Mouse (Mus musculus) neural tube, embryonic 11.5 days (tissue): ENCODE data around the gene Vgll4. TPM values are rescaled to one million over a fixed set of nuclear protein-coding genes. Genes with fewer than 3 reads are reported as not detected.

Experiments used
- ATAC-seq: fragments of 200-750 bp; cut with Nextera tagmentation; 2 replicates; pipeline ENCODE4 v1.8.0; 2017; ENCODE audit warnings: moderate number of reproducible peaks, mild to moderate bottlenecking, moderate TSS enrichment, moderate library complexity; ENCODE audit not compliant: insufficient read depth, low FRiP score, low TSS enrichment
- DNase-seq: peaks from one replicate; pipeline ENCODE4 v3.0.0-alpha.2; 2015; ENCODE audit warnings: low spot score
- H3K27ac ChIP-seq: fragments of 300-500 bp; sonication (generic); 2 replicates; pipeline ENCODE4 v1.5.1; 2014; ENCODE audit warnings: low read depth, mild to moderate bottlenecking, low read length
- H3K27me3 ChIP-seq: fragments of 300-500 bp; sonication (generic); 2 replicates; pipeline ENCODE4 v1.6.1; 2014; ENCODE audit warnings: mild to moderate bottlenecking, low read length, mixed read lengths; ENCODE audit not compliant: control insufficient read depth, insufficient read depth
- H3K36me3 ChIP-seq: fragments of 300-500 bp; sonication (generic); 2 replicates; pipeline ENCODE4 v1.6.1; 2014; ENCODE audit warnings: mild to moderate bottlenecking, low read length, moderate library complexity, mixed read lengths; ENCODE audit not compliant: control insufficient read depth, insufficient read depth
- H3K4me1 ChIP-seq: fragments of 300-500 bp; sonication (generic); 2 replicates; pipeline ENCODE4 v1.6.1; 2014; ENCODE audit warnings: low read length, mixed read lengths; ENCODE audit not compliant: control insufficient read depth, insufficient read depth
- H3K4me2 ChIP-seq: fragments of 300-500 bp; sonication (generic); 2 replicates; pipeline ENCODE4 v1.6.1; 2014; ENCODE audit warnings: low read depth, mild to moderate bottlenecking, moderate library complexity
- H3K4me3 ChIP-seq: fragments of 300-500 bp; sonication (generic); 2 replicates; pipeline ENCODE4 v1.5.1; 2014; ENCODE audit warnings: low read depth, low read length
- H3K9ac ChIP-seq: fragments of 300-500 bp; sonication (generic); 2 replicates; pipeline ENCODE4 v1.6.1; 2014; ENCODE audit warnings: mild to moderate bottlenecking, low read length
- H3K9me3 ChIP-seq: fragments of 300-500 bp; sonication (generic); 2 replicates; pipeline ENCODE4 v1.6.1; 2016; ENCODE audit warnings: low read length; ENCODE audit not compliant: control insufficient read depth
- WGBS: fragments of 180-500 bp; shearing (Covaris S2); extraction: QIAGEN DNeasy Blood & Tissue Kit; methylation state at CpG from one replicate; pipeline ENCODE4 v1.1.7; 2014; 5-methylcytosine and 5-hydroxymethylcytosine counted together
- polyA plus RNA-seq: library from polyadenylated mRNA; unstranded; fragments of >200 nt; fragmentation: Nextera tagmentation; extraction: Ambion mirVana; gene quantifications from 2 replicates; pipeline ENCODE4 v1.2.1, GENCODE M21; 2014

Gene Vgll4
- polyA plus RNA-seq, 1 experiment from 2014 or later = 62.3 TPM

DNA sequence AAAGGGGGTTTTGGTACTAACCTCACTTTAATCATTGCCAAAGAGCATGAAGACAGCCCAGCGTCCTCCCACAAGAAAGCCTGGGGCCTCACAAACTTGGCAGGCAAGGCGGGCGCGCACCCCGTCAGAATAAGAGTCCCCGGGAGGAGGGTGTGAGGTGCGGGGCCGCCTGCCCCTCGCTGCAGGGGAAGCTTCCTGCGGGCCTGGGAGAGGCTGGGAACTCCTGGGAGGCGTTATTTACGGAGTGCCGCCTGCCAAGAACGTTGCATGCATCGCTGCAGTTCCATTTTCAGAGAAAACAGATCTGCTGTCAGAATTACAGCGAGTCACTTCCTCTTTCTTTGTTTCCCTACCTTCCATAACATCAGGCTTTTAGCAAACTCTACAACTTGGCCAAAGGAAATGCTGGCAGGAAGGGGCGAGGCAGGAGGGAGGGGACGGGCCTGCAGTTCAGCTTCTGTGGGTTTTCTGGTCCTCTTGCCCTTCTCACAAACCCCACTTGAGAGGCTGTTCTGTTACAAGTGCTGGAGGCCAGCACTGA lies 94.7 kb downstream of the Vgll4 start:
- Histone ChIP-seq H3K27ac (peak overlapping the region; percentile 93), H3K4me2 (peak overlapping the region; percentile 51), H3K9ac (peak overlapping the region; percentile 53), H3K9me3 (no peaks in the 10 kb centered on the region), H3K27me3 (no peaks in the 10 kb centered on the region), H3K36me3 (no peaks in the 10 kb centered on the region), H3K4me3 (peak overlapping the region; percentile 32), H3K4me1 (peaks cover 47% of the 10 kb centered on the region)
- DNase-seq = peak; percentile 92
- ATAC-seq = peak; percentile 80
- WGBS = 0% methylated on average over 18 of the region's 18 CpGs

DNA sequence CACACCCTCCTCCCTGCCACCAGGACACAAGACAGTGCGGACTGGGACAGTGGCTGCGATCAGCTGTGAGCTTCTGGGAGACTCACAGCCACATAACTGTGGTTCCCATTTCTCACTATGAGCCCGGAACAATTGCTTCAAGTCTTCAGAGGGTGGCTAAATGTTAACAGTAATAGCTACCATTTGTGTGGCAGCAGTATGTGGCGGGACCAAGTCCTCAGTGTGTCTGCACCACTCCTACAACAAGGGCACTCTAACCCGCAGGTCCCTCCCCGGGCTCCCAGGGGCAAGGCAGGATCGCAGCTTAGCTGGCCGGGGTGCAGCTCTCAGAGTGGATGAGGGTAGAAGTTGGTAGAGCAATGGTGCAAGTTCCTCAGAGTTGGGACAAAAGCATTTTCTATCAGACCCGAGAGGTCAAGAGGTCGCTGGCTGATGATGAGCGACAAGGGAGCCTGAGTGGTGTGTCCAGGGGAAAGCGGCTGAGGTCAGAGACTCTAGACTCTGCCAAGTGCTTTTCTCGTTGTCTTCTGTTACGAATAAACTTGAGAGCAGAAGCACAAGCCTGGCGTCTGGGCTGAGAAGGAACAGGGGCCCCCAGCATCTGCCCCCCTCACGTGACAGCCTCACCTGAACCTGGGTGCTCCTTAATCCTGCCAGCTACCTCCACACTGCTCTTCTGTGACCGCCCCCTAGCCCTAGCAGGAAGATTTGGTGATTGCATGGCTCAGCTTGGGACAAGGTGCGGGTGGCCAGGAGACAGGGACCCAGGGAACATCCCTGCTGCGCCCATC lies 95.5 kb downstream of the Vgll4 start:
- ATAC-seq (peak; percentile 58), DNase-seq (peak; percentile 49)
- peak overlapping the region; percentile 93 for H3K27ac ChIP-seq
- peak overlapping the region; percentile 32 for H3K4me3 ChIP-seq
- H3K4me2 ChIP-seq = peak overlapping the region; percentile 51
- H3K4me1 ChIP-seq = peaks cover 53% of the 10 kb centered on the region
- no peaks in the 10 kb centered on the region for H3K9me3 ChIP-seq
- WGBS = 8% methylated on average over 19 of the region's 19 CpGs
- H3K36me3 ChIP-seq = no peaks in the 10 kb centered on the region
- H3K27me3 ChIP-seq = no peaks in the 10 kb centered on the region
- H3K9ac ChIP-seq = peak overlapping the region; percentile 53

DNA sequence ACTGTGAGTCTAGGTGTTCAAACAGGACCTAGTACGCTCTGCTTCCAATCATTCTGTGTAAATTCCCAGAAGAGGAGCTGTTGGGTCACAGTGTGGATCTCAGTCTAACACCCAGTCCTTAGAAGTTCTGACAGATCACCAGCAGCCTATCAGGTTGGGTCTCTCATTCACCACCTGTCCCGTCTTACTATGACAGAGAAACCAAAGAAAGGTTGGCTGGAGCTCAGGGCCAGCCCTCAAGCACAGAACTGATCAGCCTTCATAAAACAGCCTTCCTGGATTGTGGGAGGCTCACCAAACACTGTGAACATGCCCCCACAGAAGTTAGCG lies 96.0 kb downstream of the Vgll4 start:
- Histone ChIP-seq H3K27ac (no peak overlapping the region), H3K4me2 (peak overlapping the region; percentile 51), H3K27me3 (no peaks in the 10 kb centered on the region), H3K4me3 (no peak overlapping the region; the same call in 1 of the 2 replicates), H3K9ac (peak overlapping the region; percentile 53), H3K9me3 (no peaks in the 10 kb centered on the region), H3K36me3 (no peaks in the 10 kb centered on the region), H3K4me1 (peaks cover 56% of the 10 kb centered on the region)
- WGBS = 75% methylated on average over 3 of the region's 3 CpGs
- no peak for ATAC-seq
- no peak for DNase-seq

DNA sequence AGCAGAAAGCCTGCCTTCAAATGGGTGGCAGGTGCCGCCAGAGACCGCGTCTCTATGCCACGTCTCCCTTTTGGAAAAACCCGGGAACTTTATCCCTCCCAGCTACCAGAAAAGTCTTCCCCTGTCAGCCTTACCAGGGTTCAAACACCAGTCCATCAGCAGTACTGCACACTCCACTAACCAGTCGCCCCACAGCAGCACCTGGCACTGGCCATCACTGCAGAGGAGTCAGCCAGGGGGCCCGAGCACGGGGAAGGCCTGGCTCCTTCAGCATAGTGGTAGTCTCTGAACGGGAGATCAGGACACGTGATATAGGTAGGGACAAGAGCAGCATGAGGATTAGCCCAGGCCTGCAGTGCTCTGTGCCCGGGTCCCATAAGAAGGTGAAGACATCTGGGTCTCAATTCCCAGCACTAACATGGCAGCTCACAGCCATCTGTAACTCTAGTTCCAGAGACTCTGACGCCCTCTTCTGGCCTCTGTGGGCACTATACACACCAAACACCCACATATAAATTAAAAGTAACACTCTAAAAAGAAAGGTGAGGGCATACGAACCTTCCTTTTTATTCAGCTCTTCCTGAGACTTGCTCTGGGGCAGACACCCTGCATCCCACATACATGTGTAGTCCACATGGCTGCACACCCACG lies 98.7 kb downstream of the Vgll4 start:
- 89% methylated on average over 14 of the region's 14 CpGs for WGBS
- peaks cover 45% of the 10 kb centered on the region for H3K4me1 ChIP-seq
- H3K4me3 ChIP-seq = no peak overlapping the region
- ATAC-seq = no peak
- H3K4me2 ChIP-seq = no peak overlapping the region
- no peak overlapping the region for H3K27ac ChIP-seq
- DNase-seq = no peak
- H3K9ac ChIP-seq = no peak overlapping the region
- no peaks in the 10 kb centered on the region for H3K36me3 ChIP-seq
- no peaks in the 10 kb centered on the region for H3K9me3 ChIP-seq
- no peaks in the 10 kb centered on the region for H3K27me3 ChIP-seq

DNA sequence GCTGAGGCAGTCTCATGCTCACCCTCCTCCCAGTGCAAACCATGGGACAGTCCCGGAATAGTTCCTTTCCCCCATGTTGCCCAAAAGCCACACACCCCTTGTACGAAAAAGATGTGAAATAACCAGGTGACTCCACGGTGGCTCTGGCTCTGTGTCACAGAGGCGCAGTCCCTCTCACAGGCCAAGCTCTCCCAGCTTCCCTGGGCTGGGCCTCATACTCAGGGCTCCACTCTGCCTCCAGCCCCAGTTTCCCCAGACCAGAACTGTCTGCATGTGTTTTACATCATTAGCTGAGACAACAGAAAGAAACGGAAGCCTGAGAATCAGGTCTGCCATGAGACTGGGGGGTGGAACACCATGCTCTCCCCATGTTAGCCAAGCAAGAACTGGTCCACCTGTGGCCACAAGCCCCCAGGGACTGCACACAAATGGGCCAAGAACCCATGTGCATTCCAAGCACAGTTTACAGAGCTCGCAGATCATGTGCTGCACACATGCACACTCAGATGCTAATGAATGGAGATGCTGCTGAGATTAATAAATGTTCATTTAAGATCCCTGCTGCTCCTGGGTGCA lies 100.2 kb downstream of the Vgll4 start:
- ATAC-seq (no peak), DNase-seq (no peak)
- Histone ChIP-seq H3K4me1 (peaks cover 32% of the 10 kb centered on the region), H3K4me3 (no peak overlapping the region), H3K9me3 (no peaks in the 10 kb centered on the region), H3K36me3 (no peaks in the 10 kb centered on the region), H3K9ac (no peak overlapping the region), H3K4me2 (no peak overlapping the region), H3K27me3 (no peaks in the 10 kb centered on the region), H3K27ac (no peak overlapping the region)
- whole genome bisulfite sequencing = 72% methylated on average over 6 of the region's 6 CpGs

DNA sequence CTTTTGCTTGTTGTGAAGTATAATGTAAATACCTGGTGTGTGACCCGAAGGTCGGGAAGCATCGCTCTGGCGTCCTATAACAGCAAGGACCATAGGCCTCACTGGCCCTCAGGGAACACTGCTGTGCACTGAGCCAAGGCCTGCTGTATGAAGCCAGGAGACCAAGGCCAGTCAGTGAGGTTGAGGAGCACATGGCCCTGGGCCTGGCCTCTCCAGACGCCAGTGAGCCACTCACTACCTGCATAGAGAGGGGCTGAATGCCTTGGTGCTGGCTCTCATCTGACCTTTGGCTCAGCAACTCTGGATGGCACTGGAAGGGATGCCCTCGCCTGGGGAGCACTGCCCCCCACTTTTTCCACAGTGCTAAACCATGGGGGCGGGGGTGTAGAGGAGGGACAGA lies 101.1 kb downstream of the Vgll4 start:
- H3K9ac ChIP-seq = no peak overlapping the region
- WGBS = 81% methylated on average over 7 of the region's 7 CpGs
- no peak for DNase-seq
- H3K4me3 ChIP-seq = no peak overlapping the region
- no peak for ATAC-seq
- H3K36me3 ChIP-seq = no peaks in the 10 kb centered on the region
- H3K4me2 ChIP-seq = no peak overlapping the region
- H3K27me3 ChIP-seq = no peaks in the 10 kb centered on the region
- H3K4me1 ChIP-seq = peaks cover 22% of the 10 kb centered on the region
- no peaks in the 10 kb centered on the region for H3K9me3 ChIP-seq
- H3K27ac ChIP-seq = no peak overlapping the region

DNA sequence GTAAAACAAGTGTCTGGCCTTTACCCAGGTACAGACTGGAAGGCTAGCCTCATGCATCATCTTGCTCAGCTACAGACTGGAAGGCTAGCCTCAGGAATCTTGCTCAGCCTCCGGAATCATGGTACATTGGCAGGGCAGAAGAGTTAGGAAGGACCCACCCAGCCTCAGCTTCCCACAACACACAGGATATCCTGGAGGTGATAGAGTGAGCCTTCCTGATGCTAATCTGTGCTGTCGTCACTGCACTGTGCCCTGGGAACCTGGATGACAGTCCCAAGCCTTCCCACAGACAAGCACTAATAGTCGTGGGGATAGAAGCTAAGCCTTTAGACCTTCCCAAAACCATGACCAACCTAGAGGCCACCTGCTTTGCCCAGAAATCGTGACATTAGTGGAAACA lies 103.2 kb downstream of the Vgll4 start:
- Histone ChIP-seq H3K4me1 (peaks cover 18% of the 10 kb centered on the region), H3K4me2 (no peak overlapping the region), H3K36me3 (peaks cover 4% of the 10 kb centered on the region), H3K9me3 (no peaks in the 10 kb centered on the region), H3K27me3 (no peaks in the 10 kb centered on the region), H3K4me3 (no peak overlapping the region), H3K27ac (no peak overlapping the region), H3K9ac (no peak overlapping the region)
- no peak for ATAC-seq
- 82% methylated on average over 4 of the region's 4 CpGs for WGBS
- DNase-seq = no peak

DNA sequence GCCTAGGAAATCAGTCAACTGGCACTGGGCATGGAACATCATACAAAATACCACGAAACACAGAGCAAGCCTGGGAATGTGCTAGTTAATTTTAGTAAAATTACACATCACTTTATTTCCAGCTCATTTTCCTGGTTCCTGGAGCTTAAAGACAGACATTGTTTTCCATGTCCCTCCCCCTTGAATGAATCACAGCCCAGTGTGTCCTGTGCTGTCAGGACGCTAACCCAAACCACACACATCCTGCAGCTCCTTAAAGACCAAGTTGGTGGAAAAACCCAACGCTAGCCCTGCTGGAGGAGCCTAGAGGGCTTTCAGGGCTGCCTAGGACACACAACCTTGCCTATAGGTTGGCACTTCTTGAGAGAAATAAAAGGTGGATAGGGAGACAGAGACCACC lies 103.7 kb downstream of the Vgll4 start:
- H3K27me3 ChIP-seq = no peaks in the 10 kb centered on the region
- 88% methylated on average over 3 of the region's 3 CpGs for WGBS
- peaks cover 18% of the 10 kb centered on the region for H3K4me1 ChIP-seq
- ATAC-seq (no peak), DNase-seq (no peak)
- no peak overlapping the region for H3K27ac ChIP-seq
- peaks cover 4% of the 10 kb centered on the region for H3K36me3 ChIP-seq
- no peak overlapping the region for H3K9ac ChIP-seq
- H3K9me3 ChIP-seq = no peaks in the 10 kb centered on the region
- no peak overlapping the region for H3K4me3 ChIP-seq
- H3K4me2 ChIP-seq = no peak overlapping the region
